Mouse (Mus musculus) forebrain, embryonic 10.5 days (tissue): ENCODE measurements around the gene Irf5. TPM values are rescaled to one million over a fixed set of nuclear protein-coding genes. Genes with fewer than 3 reads are reported as not detected.
"Not testable (repeated sequence)": the region's sequence is repeated elsewhere in the genome, so short reads cannot be mapped to it uniquely, and the experiment has no call there.

Source experiments
- DNase-seq: peaks from one replicate; pipeline ENCODE4 v3.0.0-alpha.2; 2017; ENCODE audit warnings: low spot score; ENCODE audit errors: extremely low spot score
- H3K27ac ChIP-seq: fragments of 300-500 bp; sonication (generic); 2 replicates; pipeline ENCODE4 v1.5.1; 2016; ENCODE audit warnings: mild to moderate bottlenecking
- H3K27me3 ChIP-seq: fragments of 300-500 bp; sonication (generic); 2 replicates; pipeline ENCODE4 v1.6.1; 2016; ENCODE audit warnings: mild to moderate bottlenecking; ENCODE audit not compliant: poor library complexity, severe bottlenecking
- H3K36me3 ChIP-seq: fragments of 300-500 bp; sonication (generic); replicated peaks from 2 replicates; pipeline ENCODE4 v1.6.1; 2016; ENCODE audit warnings: mild to moderate bottlenecking, moderate library complexity
- H3K4me1 ChIP-seq: fragments of 300-500 bp; sonication (generic); 2 replicates; pipeline ENCODE4 v1.6.1; 2016
- H3K4me3 ChIP-seq: fragments of 300-500 bp; sonication (generic); 2 replicates; pipeline ENCODE4 v1.5.1; 2016; ENCODE audit warnings: mild to moderate bottlenecking, moderate library complexity
- H3K9me3 ChIP-seq: fragments of 300-500 bp; sonication (generic); 2 replicates; pipeline ENCODE4 v1.6.1; 2016; ENCODE audit warnings: mild to moderate bottlenecking, moderate library complexity
- WGBS: fragments of 180-500 bp; shearing (Covaris S2); methylation state at CpG from one replicate; pipeline ENCODE4 v1.1.7; 2016; 5-methylcytosine and 5-hydroxymethylcytosine counted together
- polyA plus RNA-seq: library from polyadenylated mRNA; unstranded; fragments of >200 nt; fragmentation: Nextera tagmentation; extraction: Ambion mirVana; gene quantifications from 2 replicates; pipeline ENCODE4 v1.2.1, GENCODE M21; 2016

Irf5 gene
- polyA plus RNA-seq, 1 experiment from 2014 or later: 1.4 TPM

DNA sequence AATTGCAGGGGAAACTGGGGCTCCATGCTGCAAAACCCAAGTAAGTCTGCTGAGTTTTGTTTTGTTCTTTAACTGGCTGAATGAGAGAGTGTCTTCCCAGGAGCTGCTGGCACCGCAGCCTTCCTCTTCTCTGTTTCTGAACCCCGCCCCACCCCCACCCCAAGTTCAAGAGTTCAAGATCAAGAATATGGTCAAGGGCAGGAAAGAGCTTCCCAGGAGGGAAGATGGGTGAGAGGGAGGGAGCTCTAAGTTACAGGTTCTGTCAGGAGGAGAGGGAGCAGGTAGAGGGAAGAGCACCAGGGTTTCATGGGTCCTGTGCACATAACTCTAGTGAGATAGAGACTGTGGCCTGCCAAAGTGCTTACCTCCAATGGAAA lies 3.0 kb downstream of the Irf5 start:
- H3K4me1 ChIP-seq: peaks cover 30% of the 10 kb centered on the region
- 37% methylated on average over 2 of the region's 2 CpGs for WGBS
- H3K9me3 ChIP-seq: peaks cover 3% of the 10 kb centered on the region; the same call in 1 of the 2 replicates
- no peak for DNase-seq
- H3K27ac ChIP-seq: no peak overlapping the region
- H3K27me3 ChIP-seq: peaks cover 78% of the 10 kb centered on the region
- no peaks in the 10 kb centered on the region for H3K36me3 ChIP-seq
- no peak overlapping the region for H3K4me3 ChIP-seq

DNA sequence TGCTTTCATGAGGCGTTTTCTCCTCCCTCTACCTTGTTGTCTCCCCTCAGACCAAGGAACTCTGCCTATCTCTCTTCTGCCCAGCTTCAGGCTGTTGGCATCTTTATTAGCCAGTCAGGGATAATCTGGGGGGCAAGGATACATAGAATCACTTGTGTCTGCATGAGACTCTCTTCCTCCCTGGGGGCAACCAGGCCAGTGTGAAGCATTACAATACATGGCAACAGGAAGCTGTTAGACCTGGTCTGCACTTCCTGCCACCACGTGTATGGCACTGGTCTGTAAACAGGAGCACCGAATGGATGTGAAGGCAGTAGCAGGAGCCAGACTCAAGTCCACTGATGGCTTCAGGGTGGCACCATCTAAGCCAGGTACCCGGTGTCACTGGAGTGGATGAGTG lies 3.6 kb downstream of the Irf5 start:
- no peak for DNase-seq
- Histone ChIP-seq H3K36me3 (no peaks in the 10 kb centered on the region), H3K27me3 (peaks cover 72% of the 10 kb centered on the region), H3K27ac (no peak overlapping the region), H3K9me3 (peaks cover 3% of the 10 kb centered on the region; the same call in 1 of the 2 replicates), H3K4me3 (no peak overlapping the region), H3K4me1 (peaks cover 30% of the 10 kb centered on the region)
- WGBS: 59% methylated on average over 4 of the region's 4 CpGs

DNA sequence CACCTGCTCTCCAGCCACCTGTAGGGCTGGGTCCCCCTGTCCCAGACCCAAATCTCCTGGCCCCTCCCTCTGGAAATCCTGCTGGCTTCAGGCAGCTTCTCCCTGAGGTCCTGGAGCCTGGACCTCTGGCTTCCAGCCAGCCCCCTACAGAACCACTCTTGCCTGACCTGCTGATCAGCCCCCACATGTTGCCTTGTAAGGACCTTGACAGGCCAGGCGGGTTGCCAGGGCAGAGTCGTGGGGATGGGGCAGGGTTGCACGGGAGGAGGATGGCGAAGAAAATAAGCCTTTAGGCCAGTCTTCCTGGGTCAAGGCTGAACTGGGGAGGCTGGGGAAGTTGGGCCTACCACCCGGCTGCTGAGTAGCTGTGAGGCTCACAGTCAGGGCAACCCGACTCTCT lies 8.9 kb downstream of the Irf5 start:
- Histone ChIP-seq H3K4me1 (no peaks in the 10 kb centered on the region), H3K36me3 (peaks cover 20% of the 10 kb centered on the region)
- WGBS: 76% methylated on average over 6 of the region's 6 CpGs

DNA sequence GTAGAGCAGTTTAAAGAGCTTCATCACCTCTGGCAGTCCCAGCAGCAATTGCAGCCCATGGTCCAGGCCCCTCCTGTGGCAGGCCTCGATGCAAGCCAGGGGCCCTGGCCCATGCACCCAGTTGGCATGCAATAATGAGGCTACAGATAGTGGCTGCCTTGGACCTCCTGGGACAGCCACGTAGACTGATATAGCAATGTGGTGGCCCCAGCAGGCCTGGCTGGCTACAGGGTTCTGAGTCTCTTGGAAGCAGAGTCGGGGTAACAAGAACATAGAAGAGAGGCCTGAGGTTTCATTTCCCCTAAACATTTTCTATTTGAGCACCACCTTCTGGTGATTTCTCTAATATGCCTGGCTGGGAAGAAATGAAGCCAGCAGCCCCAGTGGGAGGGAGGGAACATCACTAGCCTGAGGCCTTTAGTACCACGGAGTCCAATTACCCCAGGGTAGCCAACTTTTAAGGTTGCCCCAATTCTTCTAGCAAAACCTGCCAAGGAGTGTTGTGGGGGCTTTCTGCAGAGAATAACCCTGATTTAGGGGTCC lies 10.3 kb downstream of the Irf5 start:
- no peaks in the 10 kb centered on the region for H3K9me3 ChIP-seq
- WGBS: 79% methylated on average over 4 of the region's 4 CpGs
- no peak overlapping the region for H3K27ac ChIP-seq
- no peak overlapping the region for H3K4me3 ChIP-seq
- DNase-seq: no peak
- H3K27me3 ChIP-seq: peaks cover 5% of the 10 kb centered on the region; the same call in 1 of the 2 replicates
- no peaks in the 10 kb centered on the region for H3K4me1 ChIP-seq
- H3K36me3 ChIP-seq: peaks cover 32% of the 10 kb centered on the region

More for the DNA sequence above, 8.9 kb downstream of the Irf5 start:
- Histone ChIP-seq H3K27me3 (peaks cover 19% of the 10 kb centered on the region), H3K4me3 (no peak overlapping the region), H3K9me3 (no peaks in the 10 kb centered on the region), H3K27ac (no peak overlapping the region)
- no peak for DNase-seq

DNA sequence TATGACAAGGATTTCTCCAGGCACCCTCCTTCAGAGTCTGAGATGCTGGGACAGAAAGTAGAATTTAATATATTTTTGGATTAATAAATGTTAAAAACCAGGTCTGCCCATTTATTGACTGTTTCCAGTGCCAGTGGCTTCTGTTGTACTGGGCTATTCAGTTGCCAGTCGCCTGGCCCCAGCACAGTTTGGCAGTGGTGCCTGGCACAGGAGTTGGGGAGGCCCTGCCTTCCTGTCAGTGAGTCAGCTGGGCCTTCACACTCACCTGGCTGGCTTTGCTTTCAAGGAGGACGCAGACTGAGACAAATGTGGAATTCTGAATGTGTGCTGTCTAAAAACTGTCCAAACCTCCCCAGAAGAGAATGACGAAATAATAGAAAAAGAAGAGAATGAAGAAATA lies 10.8 kb downstream of the Irf5 start:
- no peak overlapping the region for H3K27ac ChIP-seq
- no peak overlapping the region for H3K4me3 ChIP-seq
- 89% methylated on average over 3 of the region's 3 CpGs for WGBS
- no peaks in the 10 kb centered on the region for H3K9me3 ChIP-seq
- no peak for DNase-seq
- no peaks in the 10 kb centered on the region for H3K4me1 ChIP-seq
- 0 out of 2 replicates have a peak, but pooled peaks cover under 1% of the 10 kb centered on the region for H3K27me3 ChIP-seq
- H3K36me3 ChIP-seq: peaks cover 37% of the 10 kb centered on the region

DNA sequence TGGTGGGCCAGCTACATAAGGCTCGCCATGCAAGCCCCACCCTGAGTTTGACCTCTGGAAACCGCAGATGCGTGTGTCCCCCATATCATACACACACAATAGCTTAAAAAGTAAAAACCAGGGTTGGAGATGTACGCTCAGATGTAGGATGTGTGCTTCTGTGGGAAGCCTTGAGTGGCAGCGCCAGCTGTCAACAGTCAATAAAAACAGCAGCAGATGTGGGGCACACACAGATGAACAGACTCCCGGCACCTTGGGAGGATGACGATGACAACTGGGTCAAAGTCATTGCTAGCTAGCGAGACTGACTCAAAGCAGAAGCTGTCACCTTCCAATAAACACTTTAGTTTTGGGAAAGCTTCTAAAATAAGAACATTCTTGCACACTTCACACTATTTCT lies 13.1 kb downstream of the Irf5 start:
- Histone ChIP-seq H3K27me3 (no peaks in the 10 kb centered on the region), H3K4me3 (no peak overlapping the region), H3K27ac (no peak overlapping the region), H3K36me3 (peaks cover 60% of the 10 kb centered on the region), H3K9me3 (no peaks in the 10 kb centered on the region), H3K4me1 (no peaks in the 10 kb centered on the region)
- DNase-seq: no peak
- WGBS: 90% methylated on average over 8 of the region's 8 CpGs

DNA sequence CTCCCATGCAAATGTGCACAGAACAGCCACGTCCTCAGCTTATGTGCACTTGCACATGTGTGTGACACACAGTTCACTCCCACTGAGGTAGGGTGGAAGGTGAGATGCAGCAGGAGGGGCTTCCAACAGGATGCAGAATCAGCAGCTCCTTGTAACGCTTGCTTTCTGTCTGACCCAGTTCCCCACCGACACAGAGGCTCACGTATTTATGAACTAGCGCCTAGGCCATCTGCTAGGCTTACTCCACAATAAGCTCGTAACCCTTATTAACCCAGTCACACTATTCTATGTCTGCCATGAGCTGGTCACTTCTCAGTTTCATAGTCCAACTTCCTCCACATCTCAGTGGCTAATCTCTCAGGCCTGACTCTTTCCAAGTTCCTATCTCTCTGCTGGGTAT lies 13.8 kb downstream of the Irf5 start:
- H3K4me1 ChIP-seq: no peaks in the 10 kb centered on the region
- no peak for DNase-seq
- no peaks in the 10 kb centered on the region for H3K27me3 ChIP-seq
- no peak overlapping the region for H3K4me3 ChIP-seq
- peaks cover 3% of the 10 kb centered on the region; the same call in 1 of the 2 replicates for H3K9me3 ChIP-seq
- no peak overlapping the region for H3K27ac ChIP-seq
- WGBS: 92% methylated on average over 6 of the region's 6 CpGs
- H3K36me3 ChIP-seq: peaks cover 67% of the 10 kb centered on the region

DNA sequence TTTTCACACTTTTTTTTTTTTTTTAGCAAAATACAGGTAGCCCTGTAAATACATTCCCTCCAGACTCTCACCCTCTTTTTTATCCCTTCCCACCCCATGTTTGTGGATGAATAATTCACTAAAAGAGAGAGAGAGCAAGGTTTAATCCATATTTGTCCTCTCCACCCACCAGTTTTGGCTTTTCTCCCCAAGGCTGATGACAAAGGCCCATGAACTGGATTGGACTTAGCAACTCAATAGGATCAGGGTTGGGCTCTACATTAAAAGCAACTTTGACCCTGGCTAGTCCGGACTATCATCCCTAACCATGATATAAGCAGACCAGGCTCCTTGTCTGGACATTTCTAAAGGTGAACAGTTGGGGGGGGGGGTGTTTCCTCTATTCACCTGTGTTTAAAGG lies 14.5 kb downstream of the Irf5 start:
- 94% methylated on average over 1 of the region's 1 CpGs for WGBS
- H3K4me3 ChIP-seq: no peak overlapping the region
- no peak for DNase-seq
- no peaks in the 10 kb centered on the region for H3K27me3 ChIP-seq
- H3K36me3 ChIP-seq: peaks cover 74% of the 10 kb centered on the region
- H3K4me1 ChIP-seq: no peaks in the 10 kb centered on the region
- no peak overlapping the region for H3K27ac ChIP-seq
- peaks cover 8% of the 10 kb centered on the region; the same call in 1 of the 2 replicates for H3K9me3 ChIP-seq

DNA sequence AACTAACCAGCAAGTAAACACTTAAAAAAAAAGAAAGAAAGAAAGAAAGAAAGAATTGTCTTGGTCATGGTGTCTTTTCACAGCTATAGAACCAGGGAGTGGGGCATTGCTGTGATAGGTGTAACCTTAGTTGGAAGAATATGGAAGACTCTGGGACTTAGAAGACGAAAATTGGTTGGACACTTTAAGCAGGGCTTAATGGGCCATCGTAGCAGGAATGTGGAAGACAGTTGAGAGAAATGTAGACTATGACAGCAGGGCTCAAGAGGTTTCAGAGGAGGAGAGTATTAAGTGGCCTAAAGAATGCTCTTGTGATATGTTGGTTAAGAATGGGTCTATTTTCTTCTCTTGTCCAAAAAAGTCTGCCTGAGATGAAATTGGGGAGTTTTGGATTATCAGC lies 19.2 kb downstream of the Irf5 start:
- Histone ChIP-seq H3K4me3 (no peak overlapping the region), H3K9me3 (peaks cover 8% of the 10 kb centered on the region; the same call in 1 of the 2 replicates), H3K27me3 (no peaks in the 10 kb centered on the region), H3K36me3 (peaks cover 96% of the 10 kb centered on the region), H3K4me1 (no peaks in the 10 kb centered on the region), H3K27ac (no peak overlapping the region)
- DNase-seq: no peak
- 92% methylated on average over 2 of the region's 2 CpGs for WGBS

DNA sequence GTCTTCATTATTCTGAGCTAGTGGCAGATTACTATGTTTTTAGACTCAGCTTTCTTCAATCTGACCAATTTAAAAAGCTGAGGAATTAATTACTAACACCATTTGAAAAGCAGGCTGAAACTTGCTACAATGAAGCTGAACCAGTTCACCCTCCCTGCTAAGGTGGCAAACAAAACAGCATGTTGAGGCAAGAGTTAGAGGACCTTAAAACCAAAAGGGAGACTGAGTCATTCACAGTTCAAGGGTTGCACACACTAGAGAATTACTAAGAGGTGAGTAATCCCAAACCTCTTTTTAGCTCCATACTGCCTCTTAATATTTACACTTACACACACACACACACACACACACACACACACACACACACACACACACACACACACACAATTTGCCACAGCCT lies 21.2 kb downstream of the Irf5 start:
- H3K4me3 ChIP-seq: no peak overlapping the region
- H3K4me1 ChIP-seq: no peaks in the 10 kb centered on the region
- H3K9me3 ChIP-seq: peaks cover 8% of the 10 kb centered on the region; the same call in 1 of the 2 replicates
- H3K27ac ChIP-seq: no peak overlapping the region
- no peak for DNase-seq
- H3K27me3 ChIP-seq: no peaks in the 10 kb centered on the region
- H3K36me3 ChIP-seq: peaks cover 97% of the 10 kb centered on the region

DNA sequence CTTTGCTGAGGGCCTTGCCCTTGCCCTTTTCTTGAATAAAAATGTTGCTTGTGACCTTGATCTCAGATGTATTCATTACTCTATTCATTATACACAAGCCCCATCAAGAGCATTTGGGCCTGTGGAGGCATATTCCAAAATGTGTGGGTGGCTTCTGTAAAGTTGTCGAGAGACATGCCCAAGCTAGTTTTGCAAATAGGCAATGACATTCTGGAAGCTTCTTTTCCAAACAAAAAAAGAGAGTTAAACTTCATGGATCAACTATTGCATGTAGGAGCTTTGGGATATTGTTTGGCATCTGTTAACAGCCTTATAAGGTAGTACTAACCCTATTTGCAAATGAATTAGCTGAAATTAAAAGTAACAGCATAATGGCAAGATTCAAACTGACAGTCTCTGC lies 21.7 kb downstream of the Irf5 start:
- no peaks in the 10 kb centered on the region for H3K4me1 ChIP-seq
- no peaks in the 10 kb centered on the region for H3K27me3 ChIP-seq
- H3K27ac ChIP-seq: no peak overlapping the region
- no peak overlapping the region for H3K4me3 ChIP-seq
- 93% methylated on average over 1 of the region's 1 CpGs for WGBS
- H3K36me3 ChIP-seq: peaks cover 97% of the 10 kb centered on the region
- H3K9me3 ChIP-seq: peaks cover 8% of the 10 kb centered on the region; the same call in 1 of the 2 replicates
- DNase-seq: no peak

DNA sequence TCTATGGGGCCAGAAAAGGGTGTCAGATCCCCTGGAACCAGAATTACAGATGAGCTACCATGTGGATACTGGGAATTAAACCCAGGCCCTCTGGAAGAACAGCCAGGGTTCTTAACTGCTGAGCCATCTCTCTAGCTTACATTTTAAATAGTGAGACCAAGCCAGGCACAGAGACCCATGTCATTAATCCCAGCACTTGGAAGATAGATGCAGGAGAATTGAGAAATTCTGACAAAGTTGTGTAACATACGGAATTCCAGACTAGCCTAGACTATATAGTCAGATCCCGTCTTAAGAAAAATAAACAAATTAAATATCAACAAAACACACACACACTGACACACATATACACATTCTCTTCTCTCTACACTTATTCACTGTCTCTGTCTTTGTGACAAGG lies 26.1 kb downstream of the Irf5 start:
- WGBS: 91% methylated on average over 2 of the region's 2 CpGs
- Histone ChIP-seq H3K27ac (no peak overlapping the region), H3K9me3 (no peaks in the 10 kb centered on the region), H3K4me1 (no peaks in the 10 kb centered on the region), H3K27me3 (no peaks in the 10 kb centered on the region), H3K36me3 (peaks cover 97% of the 10 kb centered on the region), H3K4me3 (no peak overlapping the region)
- no peak for DNase-seq

DNA sequence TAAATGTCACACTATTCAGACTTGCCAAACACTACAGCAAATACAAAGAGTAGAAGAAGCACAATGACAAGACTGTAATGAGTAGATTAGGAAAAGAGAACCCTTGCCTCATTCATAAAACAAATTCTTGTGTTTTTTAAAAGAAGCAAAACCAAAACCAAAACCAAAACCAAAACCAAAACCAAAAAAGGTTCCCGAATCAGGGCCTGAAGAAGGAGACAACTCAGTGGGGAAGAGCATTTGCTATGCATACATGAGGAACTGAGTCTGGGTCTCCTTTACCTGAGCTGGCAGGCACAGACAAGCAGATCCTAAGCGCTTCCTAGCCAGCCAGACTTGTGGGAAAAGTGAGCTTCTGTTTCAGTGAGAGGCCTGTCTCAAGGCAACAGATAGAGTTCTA lies 30.7 kb downstream of the Irf5 start:
- H3K9me3 ChIP-seq: no peaks in the 10 kb centered on the region
- no peak overlapping the region for H3K27ac ChIP-seq
- 92% methylated on average over 2 of the region's 2 CpGs for WGBS
- no peak for DNase-seq
- H3K4me3 ChIP-seq: no peak overlapping the region
- no peaks in the 10 kb centered on the region for H3K4me1 ChIP-seq
- peaks cover 99% of the 10 kb centered on the region for H3K36me3 ChIP-seq
- H3K27me3 ChIP-seq: no peaks in the 10 kb centered on the region

DNA sequence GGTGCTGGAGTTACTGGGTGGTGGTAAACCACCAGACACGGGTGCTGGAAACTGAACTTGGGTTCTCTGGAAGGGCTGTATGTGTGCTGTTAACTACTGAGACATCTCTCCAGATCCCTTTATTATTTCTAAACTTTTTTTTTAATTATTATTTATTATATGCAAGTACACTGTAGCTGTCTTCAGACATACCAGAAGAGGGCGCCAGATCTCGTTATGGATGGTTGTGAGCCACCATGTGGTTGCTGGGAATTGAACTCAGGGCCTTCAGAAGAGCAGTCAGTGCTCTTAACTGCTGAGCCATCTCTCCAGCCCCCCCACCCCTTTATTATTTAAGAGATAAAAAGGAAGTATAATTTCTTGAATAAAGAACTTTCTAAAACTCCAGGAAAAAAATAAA lies 50.0 kb downstream of the Irf5 start:
- H3K36me3 ChIP-seq: peaks cover 100% of the 10 kb centered on the region

More for the DNA sequence above, 50.0 kb downstream of the Irf5 start:
- H3K4me3 ChIP-seq, H3K4me1 ChIP-seq, H3K9me3 ChIP-seq, H3K27me3 ChIP-seq, H3K27ac ChIP-seq, DNase-seq: not testable (repeated sequence)
- WGBS: 89% methylated on average over 3 of the region's 3 CpGs
